Mouse (Mus musculus) mouse trophoblast stem cell (cell line): Measurements from ENCODE around the gene 4930595D18Rik.

Experiments used
- in situ Hi-C, 2 experiments: fragments of 300-500 bp; cut with MseI, MboI; formaldehyde crosslinking; loops; 2 replicates in 1 of 2; 3 replicates in 1 of 2; pipeline ENCODE4 v1.15.1; 2025

4930595D18Rik gene

GRCm38 (mm10) chr12:111165831-111166591, 18.3 kb downstream of the 4930595D18Rik start, which contains the start of gene Traf3:
TSS of gene Traf3 (plus strand) at chr12:111166370.
- in situ Hi-C loops = no loop called here

DNA sequence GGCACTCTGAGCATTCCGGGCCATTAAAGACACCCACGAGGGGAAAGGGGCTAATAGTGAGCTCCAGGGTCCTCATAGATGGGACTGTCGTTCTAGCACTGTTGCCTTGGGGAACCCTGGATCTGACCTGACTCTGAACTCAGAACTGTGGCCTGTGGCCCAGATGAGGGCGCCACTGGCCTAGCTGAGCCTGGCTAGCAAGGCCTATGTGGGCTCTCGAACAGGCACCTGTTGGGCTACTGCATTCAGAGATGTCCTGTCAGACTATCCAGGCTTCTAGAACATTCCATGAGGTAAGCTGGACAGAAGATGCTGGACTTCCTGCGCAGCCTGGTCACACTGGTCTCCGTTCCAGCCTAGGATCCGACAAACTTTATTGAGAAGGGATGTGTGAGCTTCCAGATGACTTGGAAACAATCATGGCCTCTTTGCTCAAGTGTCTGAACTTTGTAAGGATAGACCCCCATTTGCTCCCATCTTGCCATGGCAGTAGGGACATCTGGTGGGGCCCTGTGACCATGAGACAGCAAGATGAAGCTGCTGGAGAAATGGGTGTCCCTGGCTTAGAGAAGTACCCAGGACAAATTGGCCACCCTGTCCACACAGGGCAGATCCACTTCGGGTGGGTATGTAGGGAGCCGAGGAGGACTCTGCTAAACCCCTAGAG, 19.0 kb downstream of the 4930595D18Rik start:
- in situ Hi-C loops = no loop called here

DNA sequence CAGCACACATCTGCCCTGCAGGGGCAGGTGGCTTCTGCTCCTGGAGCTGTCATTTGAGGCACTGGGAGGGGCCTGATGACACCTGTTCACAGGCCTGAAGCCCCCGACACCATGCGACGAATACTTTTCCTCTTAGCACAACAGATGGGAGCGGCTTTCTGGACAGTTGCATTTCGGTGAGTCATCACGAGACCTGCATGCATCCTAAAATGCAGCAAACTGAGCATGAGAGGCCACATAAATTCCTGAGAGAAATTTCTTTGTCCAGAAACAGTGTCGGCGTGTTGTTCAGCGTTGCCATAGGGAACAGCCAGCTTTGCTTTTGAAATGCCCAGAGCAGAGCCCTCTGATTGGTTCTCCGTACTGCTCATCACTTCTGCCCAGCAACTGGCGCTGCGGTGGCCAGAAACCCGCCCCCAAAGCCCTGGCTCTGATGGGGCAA, 20.0 kb downstream of the 4930595D18Rik start:
- in situ Hi-C loops = no loop called here

- in situ Hi-C loops = no loop called here
These were observed 21.8 kb downstream of the 4930595D18Rik start for GRCm38 (mm10) chr12:111162312-111163061.

DNA sequence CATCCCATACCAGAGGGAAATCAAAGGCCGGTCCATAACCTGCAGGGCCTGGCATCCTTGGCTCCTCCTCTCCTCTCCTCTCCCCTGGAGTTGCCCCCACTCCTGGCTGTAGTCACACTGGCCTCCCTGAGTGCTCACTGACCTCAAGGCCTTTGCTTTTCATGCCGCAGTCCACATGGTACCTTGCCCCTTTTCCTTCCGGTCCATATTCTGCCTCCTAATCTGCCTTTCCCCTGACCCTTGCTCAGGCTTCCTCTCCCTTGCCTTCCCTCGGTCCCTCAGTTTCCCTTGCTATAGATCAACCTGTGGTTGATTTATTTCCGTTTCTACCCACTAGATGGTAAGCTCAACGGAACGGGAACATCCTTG, 22.4 kb downstream of the 4930595D18Rik start:
- in situ Hi-C loops = no loop called here

DNA sequence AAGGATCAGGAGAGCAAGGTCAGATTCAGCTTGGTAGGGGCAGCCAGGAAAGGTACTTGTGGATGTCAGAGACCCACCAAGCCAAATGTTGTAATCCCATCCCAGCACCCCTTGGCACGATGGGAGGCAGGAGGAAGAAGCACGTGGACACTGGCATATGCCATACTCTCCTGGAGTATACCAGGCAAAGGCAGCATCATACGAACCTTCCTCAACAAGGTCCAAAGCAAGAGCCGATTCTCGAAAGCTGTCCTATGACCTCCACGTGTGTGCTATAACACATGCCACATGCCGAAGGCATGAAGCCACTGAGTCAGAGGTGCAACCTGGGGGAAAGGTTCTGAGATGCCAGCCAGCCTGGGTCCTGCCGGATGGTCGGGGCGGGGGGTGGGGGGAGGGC, 23.4 kb downstream of the 4930595D18Rik start:
- in situ Hi-C loops = no loop called here

DNA sequence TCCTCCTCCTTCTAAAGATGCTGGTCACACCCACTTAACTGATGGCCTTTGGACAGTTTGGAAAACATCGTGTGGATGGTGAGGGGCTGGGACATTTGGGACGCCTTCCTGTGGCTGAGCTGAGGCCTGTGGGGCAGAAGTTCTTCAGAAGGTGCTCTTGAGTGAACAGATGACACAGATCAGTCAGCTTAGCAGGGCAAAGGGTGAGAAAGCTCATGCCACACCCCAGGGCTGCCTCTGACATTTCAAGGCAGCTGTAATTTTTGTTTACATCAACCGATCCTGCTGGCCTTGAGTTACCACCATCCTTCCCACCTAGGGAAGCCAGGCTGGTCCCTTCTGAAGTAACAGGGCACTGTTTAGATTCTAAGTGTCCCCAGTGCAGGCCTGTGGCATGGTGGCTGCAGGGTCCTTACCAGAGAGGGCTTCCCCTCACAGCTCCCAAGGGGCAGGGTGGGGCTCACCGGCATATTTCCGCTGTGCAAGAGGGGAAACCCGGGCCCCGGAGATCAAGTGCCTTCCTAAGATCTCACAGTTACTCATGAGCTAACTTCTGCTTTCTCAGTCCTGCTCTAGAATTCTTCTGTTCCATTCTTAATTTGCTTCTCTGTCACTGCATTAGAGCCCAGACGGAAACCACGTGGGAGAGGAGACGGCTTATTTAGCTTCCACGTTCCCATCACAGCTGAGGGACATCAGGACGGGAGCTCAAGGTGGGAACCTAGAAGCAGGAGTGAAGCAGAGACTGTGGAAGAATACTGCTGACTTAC, 24.4 kb downstream of the 4930595D18Rik start:
- in situ Hi-C loops = no loop called here

DNA sequence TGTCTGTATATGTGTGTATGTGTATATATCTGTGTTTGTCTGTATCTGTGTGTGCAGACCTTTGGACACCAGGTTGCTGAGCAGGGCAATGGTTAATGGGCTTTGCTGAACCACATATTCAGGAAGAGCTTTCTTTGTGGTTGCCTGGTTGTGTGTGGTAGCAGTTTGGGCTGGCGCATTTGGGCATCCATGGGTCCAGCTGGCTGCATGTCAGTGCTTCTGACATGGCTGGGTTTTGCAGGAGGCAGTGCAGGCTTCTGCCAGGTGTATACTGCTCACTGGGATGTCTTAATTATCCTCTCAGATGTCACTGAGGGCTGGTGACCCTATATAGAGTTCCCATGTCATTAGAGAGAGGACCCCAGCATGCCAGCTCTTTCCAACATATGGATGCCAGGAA, 28.5 kb downstream of the 4930595D18Rik start:
- in situ Hi-C loops = no loop called here

DNA sequence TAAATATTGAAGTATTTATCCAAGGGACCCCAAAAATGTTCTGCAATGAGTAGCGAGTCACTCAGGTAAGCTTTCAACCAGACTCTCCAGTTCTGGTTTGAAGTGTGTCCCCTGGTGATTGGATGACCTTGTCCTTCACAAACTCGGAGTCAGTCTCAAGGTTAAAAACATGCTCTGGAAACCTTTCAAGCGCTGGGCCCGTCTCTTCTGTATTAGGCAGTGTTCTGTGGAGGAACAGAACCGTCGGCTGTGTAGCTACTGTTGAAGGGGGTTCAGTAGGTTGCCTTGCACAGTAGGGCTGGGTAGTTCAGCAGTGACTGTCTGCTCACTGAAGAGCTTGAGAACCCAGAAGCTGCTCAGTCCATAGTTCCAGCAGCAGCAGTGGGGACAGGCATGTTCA, 29.6 kb downstream of the 4930595D18Rik start:
- in situ Hi-C loops = no loop called here

DNA sequence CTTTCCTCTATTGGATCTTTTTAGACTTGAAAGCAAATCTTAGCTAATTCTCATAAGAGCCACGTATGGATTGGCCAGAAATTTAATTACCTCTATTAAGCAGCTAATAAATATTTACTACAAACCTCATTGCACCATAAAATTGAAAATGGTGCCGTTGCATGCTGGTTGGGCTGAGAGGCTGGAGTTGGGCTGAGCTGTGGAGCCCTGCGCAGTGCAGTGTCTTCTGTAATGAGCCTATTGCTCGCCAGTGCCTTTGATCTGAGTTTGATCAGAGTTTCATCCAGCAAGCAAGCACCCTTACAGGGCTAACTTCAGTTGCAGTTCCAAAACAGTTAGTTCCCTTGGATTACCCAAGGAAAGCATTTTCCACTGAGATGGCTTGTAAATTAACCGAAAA, 30.3 kb downstream of the 4930595D18Rik start:
- in situ Hi-C loops = no loop called here

- in situ Hi-C loops = no loop called here
These were observed 31.1 kb downstream of the 4930595D18Rik start for GRCm38 (mm10) chr12:111152981-111153710.

DNA sequence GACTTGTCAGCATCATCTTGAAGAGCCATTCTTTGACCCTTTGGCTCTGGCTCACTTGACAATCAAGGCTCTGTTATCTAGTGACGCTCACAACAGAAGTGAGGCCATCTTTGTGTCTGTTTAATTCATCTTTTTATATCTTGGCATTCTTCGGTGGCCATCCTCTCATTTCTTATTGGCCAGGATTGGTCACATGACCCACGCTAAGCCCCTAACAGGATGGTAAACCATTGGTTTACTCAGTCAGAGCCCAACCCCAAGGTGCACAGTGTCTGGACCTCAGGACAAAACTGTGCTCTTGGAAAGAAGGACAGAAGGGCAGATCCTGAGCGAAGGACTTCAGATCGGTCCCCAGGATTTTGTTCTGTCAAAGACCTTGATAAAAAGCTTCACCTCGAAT, 31.7 kb downstream of the 4930595D18Rik start:
- in situ Hi-C loops = no loop called here

DNA sequence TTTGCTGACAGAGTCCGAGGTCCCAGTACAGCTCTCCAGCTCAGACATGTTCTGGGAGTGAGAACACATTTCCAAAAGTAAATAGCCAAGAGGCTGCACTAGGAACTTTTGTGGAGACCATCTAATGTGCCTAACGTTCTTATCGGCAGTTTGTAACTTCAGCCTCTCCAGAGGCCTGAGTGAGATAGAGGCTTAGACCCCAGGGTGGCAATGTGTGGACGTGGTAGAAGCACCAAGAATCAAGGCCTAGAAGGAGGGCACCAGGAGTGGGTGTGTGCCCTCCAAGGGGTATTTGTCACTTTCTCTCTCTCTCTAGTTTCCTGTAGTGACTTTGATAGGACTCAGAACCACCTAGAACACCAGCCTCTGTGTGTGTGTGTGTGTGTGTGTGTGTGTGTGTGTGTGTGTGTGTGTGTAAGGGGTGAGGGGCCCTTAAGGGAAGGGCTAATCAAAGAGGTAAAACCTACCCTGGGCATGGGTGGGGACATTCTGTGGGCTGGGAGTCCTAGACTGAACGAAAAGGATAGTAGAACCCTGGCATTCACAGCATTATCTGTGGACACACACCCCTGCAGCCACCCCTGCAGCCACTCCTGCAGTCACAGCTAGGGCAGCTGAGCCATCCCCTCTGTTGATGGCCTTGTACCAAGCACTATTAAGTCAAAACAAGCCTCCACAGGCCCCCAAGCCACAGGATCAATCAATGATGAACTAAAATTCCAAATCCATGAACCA, 32.7 kb downstream of the 4930595D18Rik start:
- in situ Hi-C loops = no loop called here

DNA sequence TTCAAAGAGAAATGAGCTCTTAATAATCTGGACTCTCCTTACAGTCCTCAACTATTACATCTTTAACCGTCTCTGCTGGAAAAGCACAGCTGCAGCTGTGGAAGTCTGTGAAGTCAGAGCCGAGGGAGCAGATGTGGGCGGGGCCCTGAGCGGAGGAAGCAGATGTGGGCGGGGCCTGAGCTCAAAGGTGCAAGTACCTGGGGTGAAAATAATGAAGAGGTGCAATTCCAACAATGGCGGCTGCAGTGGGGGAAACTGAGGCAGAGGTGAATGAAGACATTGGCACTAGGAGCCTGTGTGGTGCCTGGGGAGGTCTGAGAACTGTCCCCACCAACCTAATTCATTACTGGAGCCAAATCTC, 34.1 kb downstream of the 4930595D18Rik start:
- in situ Hi-C loops = no loop called here

DNA sequence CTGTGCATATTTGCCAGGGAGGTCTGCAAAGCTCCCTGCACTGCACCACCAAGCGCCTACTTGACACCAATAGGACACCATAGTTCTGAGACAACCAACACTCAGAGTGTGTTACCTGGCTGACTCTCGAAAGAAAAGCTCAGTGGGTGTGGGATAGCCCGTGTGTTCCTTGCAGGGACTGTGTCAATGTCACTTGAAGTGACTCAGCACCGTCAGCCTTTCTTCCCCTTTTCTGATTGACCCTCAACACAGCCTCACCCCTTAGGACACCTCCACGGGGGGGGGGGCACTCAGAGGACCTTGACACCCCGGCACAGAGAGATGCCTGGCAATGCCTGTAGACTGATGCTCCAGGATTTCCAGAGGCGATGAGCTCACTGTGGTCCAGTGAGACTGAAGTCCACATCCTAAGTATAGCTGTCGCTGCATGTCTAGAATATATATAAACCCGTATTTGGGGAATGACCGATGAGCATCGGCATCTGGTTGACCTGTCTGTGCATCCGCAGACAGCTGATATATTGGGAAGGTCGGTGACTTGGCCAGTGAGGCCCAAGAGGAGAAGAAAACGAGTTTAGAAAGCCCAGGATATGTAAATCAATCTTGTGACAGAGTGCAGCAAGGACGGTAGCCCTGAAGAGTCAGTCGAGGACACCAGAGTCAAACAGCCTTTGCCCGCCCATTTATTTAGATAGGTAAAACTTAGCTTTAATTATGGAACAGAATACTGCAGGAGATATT, 34.6 kb downstream of the 4930595D18Rik start:
- in situ Hi-C loops = no loop called here

- in situ Hi-C loops = no loop called here
These were observed 39.0 kb downstream of the 4930595D18Rik start for GRCm38 (mm10) chr12:111145269-111145668.

- in situ Hi-C loops = no loop called here
These were observed 39.7 kb downstream of the 4930595D18Rik start for GRCm38 (mm10) chr12:111144598-111144997.

DNA sequence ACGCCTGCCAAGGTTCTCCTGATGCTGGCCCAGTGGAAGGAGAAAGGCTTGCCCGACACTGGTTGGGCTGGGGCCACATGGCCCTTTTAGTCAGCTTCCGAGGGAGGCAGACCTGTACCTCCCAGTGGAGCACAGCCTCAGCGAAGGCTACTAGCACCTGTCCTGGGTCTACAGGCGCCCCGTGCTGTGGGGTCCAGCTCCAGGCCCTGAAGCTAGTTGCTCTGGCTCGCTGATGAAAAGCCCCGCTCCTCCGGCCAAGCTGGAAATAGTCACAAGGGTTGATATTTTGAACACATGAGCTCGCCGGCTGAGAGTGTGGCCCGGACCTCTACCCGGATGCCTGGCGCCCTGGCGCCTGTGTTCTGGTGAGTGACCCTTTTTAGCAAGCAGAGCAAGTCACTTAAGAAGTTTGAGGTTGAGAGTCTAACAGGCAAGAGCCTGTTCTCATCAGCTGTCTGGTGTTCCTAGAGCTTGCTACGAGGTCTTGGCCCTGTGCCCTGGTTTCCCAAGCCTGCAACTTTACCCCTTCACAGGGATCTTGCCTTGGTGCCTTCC, 40.7 kb downstream of the 4930595D18Rik start:
- in situ Hi-C loops = no loop called here

GRCm38 (mm10) chr12:111143005-111143508, 41.2 kb downstream of the 4930595D18Rik start:
- in situ Hi-C loops = no loop called here
